Mouse (Mus musculus): Measurements from ENCODE around the gene Mycn.

The Mycn gene

GRCm38 (mm10) chr12:12941661-12942363 is at the start of gene Mycn:
TSS of gene Mycn (minus strand) at chr12:12941914.
- peak; percentile 69 for DNase-seq

- DNase-seq = no peak
Observed at GRCm38 (mm10) chr12:12987376-12987775, 45.7 kb upstream of the Mycn start.

- DNase-seq = no peak
Observed at GRCm38 (mm10) chr12:12986612-12987206, 45.0 kb upstream of the Mycn start.

- DNase-seq = no peak
Observed at GRCm38 (mm10) chr12:12983032-12983431, 41.3 kb upstream of the Mycn start.

- DNase-seq = no peak
Observed at GRCm38 (mm10) chr12:12975397-12975796, 33.7 kb upstream of the Mycn start.

GRCm38 (mm10) chr12:12972756-12973435 is 31.2 kb upstream of the Mycn start:
- DNase-seq = no peak

GRCm38 (mm10) chr12:12967946-12968345 is 26.2 kb upstream of the Mycn start:
- no peak for DNase-seq

GRCm38 (mm10) chr12:12964856-12965255 is 23.1 kb upstream of the Mycn start:
- DNase-seq = no peak

GRCm38 (mm10) chr12:12947606-12948005 is 5.9 kb upstream of the Mycn start:
- DNase-seq = no peak

- no peak for DNase-seq
Observed at GRCm38 (mm10) chr12:12943288-12943687, 1.6 kb upstream of the Mycn start.

- DNase-seq = peak; percentile 87
Observed at GRCm38 (mm10) chr12:12942364-12943050, 793 bp upstream of the Mycn start.

- peak; percentile 20 for DNase-seq
Observed at GRCm38 (mm10) chr12:12941129-12941504, 597 bp downstream of the Mycn start.

- DNase-seq = peak; percentile 51
Observed at GRCm38 (mm10) chr12:12940466-12941128, 1.1 kb downstream of the Mycn start.

- peak; percentile 33 for DNase-seq
Observed at GRCm38 (mm10) chr12:12939581-12940465, 1.9 kb downstream of the Mycn start.

- peak; percentile 83 for DNase-seq
Observed at GRCm38 (mm10) chr12:12938850-12939249, 2.9 kb downstream of the Mycn start.

GRCm38 (mm10) chr12:12938361-12938760 is 3.4 kb downstream of the Mycn start:
- peak; percentile 21 for DNase-seq

- DNase-seq = peak; percentile 3
Observed at GRCm38 (mm10) chr12:12937746-12938145, 4.0 kb downstream of the Mycn start.

GRCm38 (mm10) chr12:12937088-12937487 is 4.6 kb downstream of the Mycn start:
- DNase-seq = peak; percentile 66

- DNase-seq = no peak
Observed at GRCm38 (mm10) chr12:12932238-12932637, 9.5 kb downstream of the Mycn start.

- no peak for DNase-seq
Observed at GRCm38 (mm10) chr12:12928239-12928638, 13.5 kb downstream of the Mycn start.

GRCm38 (mm10) chr12:12926975-12927527 is 14.7 kb downstream of the Mycn start:
- no peak for DNase-seq

- DNase-seq = no peak
Observed at GRCm38 (mm10) chr12:12924446-12924845, 17.3 kb downstream of the Mycn start.
